Mouse (Mus musculus): ENCODE data around the gene Stom. TPM values are rescaled to one million over a fixed set of nuclear protein-coding genes. Genes with fewer than 3 reads are reported as not detected.

Gene Stom
- total and polyA plus RNA-seq, 3 experiments: 75.6 to 87.5 (median 82.4) TPM

GRCm38 (mm10) chr2:35367629-35368028 is 30.9 kb upstream of the Stom start, which contains the start of gene 4930568D16Rik:
Gene 4930568D16Rik, minus strand, starts transcription at chr2:35367729.
- DNase-seq: no peak
- WGBS: 43% methylated on average over 2 of the region's 2 CpGs
- Histone ChIP-seq H3K4me3 (no peak within 1 kb of the TSS), H3K27me3 (ENCODE audit: control insufficient read depth, insufficient read depth, low read length) (no peaks in the 10 kb centered on the region), H3K27ac (no peak within 1 kb of the TSS), H3K36me3 (ENCODE audit: control insufficient read depth, insufficient read depth, low read length) (no peaks in the 10 kb centered on the region), H3K79me2 (replicated peaks; ENCODE audit: control insufficient read depth, insufficient read depth, low read length) (no peaks in the 10 kb centered on the region), H3K4me1 (ENCODE audit: control insufficient read depth, insufficient read depth, low read length) (no peaks in the 10 kb centered on the region), H3K9ac (ENCODE audit: low read depth, low read length) (no peak within 1 kb of the TSS)
- intact Hi-C loops (cut with DNase I): no loop called here
- TF ChIP-seq EP300 (IDR thresholded peaks at IDR 0.05; ENCODE audit: insufficient read depth, low read depth, low read length) (no peak), POLR2A (IDR thresholded peaks at IDR 0.05; ENCODE audit: insufficient read depth, low read depth, low read length) (no peak), CTCF (IDR thresholded peaks at IDR 0.05) (no peak)

- Histone ChIP-seq H3K27ac (no peak overlapping the region), H3K4me1 (ENCODE audit: control insufficient read depth, insufficient read depth, low read length) (no peaks in the 10 kb centered on the region), H3K27me3 (ENCODE audit: control insufficient read depth, insufficient read depth, low read length) (no peaks in the 10 kb centered on the region), H3K4me3 (no peak overlapping the region), H3K79me2 (replicated peaks; ENCODE audit: control insufficient read depth, insufficient read depth, low read length) (no peaks in the 10 kb centered on the region), H3K36me3 (ENCODE audit: control insufficient read depth, insufficient read depth, low read length) (no peaks in the 10 kb centered on the region), H3K9ac (ENCODE audit: low read depth, low read length) (no peak overlapping the region)
- no peak for DNase-seq
- peak; percentile 80 for TF ChIP-seq CTCF (IDR thresholded peaks at IDR 0.05)
- TF ChIP-seq EP300 (IDR thresholded peaks at IDR 0.05; ENCODE audit: insufficient read depth, low read depth, low read length): no peak
- no peak for TF ChIP-seq POLR2A (IDR thresholded peaks at IDR 0.05; ENCODE audit: insufficient read depth, low read depth, low read length)
- WGBS: 33% methylated on average over 5 of the region's 5 CpGs
- intact Hi-C loops (cut with DNase I): loop anchor here (1.0 to 2.0 kb wide), 2 partner anchors 32 to 51 kb away; no protein-coding TSS in a partner anchor
Observed at GRCm38 (mm10) chr2:35349184-35349583, 12.4 kb upstream of the Stom start.

- WGBS: 54% methylated on average over 2 of the region's 2 CpGs
- no peaks in the 10 kb centered on the region for H3K27me3 ChIP-seq (ENCODE audit: control insufficient read depth, insufficient read depth, low read length)
- H3K9ac ChIP-seq (ENCODE audit: low read depth, low read length): no peak overlapping the region
- H3K4me3 ChIP-seq: no peak overlapping the region
- no peaks in the 10 kb centered on the region for H3K36me3 ChIP-seq (ENCODE audit: control insufficient read depth, insufficient read depth, low read length)
- H3K4me1 ChIP-seq (ENCODE audit: control insufficient read depth, insufficient read depth, low read length): no peaks in the 10 kb centered on the region
- no peak for DNase-seq
- no peak overlapping the region for H3K27ac ChIP-seq
- TF ChIP-seq CTCF (IDR thresholded peaks at IDR 0.05): no peak
- H3K79me2 ChIP-seq (replicated peaks; ENCODE audit: control insufficient read depth, insufficient read depth, low read length): no peaks in the 10 kb centered on the region
- intact Hi-C loops (cut with DNase I): no loop called here
Observed at GRCm38 (mm10) chr2:35345984-35346383, 9.2 kb upstream of the Stom start.

- WGBS: 39% methylated on average over 3 of the region's 3 CpGs
- peaks cover 5% of the 10 kb centered on the region for H3K4me1 ChIP-seq (ENCODE audit: control insufficient read depth, insufficient read depth, low read length)
- intact Hi-C loops (cut with DNase I): no loop called here
- DNase-seq: no peak
- H3K79me2 ChIP-seq (replicated peaks; ENCODE audit: control insufficient read depth, insufficient read depth, low read length): no peaks in the 10 kb centered on the region
- H3K9ac ChIP-seq (ENCODE audit: low read depth, low read length): no peak overlapping the region
- no peaks in the 10 kb centered on the region for H3K27me3 ChIP-seq (ENCODE audit: control insufficient read depth, insufficient read depth, low read length)
- TF ChIP-seq CTCF (IDR thresholded peaks at IDR 0.05): no peak
- no peak for TF ChIP-seq EP300 (IDR thresholded peaks at IDR 0.05; ENCODE audit: insufficient read depth, low read depth, low read length)
- no peak for TF ChIP-seq POLR2A (IDR thresholded peaks at IDR 0.05; ENCODE audit: insufficient read depth, low read depth, low read length)
- no peak overlapping the region for H3K27ac ChIP-seq
- H3K4me3 ChIP-seq: no peak overlapping the region
- peaks cover 4% of the 10 kb centered on the region; the same call in 1 of the 2 replicates for H3K36me3 ChIP-seq (ENCODE audit: control insufficient read depth, insufficient read depth, low read length)
Observed at GRCm38 (mm10) chr2:35342605-35343004, 5.8 kb upstream of the Stom start.

GRCm38 (mm10) chr2:35338707-35339106 is 1.9 kb upstream of the Stom start:
- Histone ChIP-seq H3K27me3 (ENCODE audit: control insufficient read depth, insufficient read depth, low read length) (no peaks in the 10 kb centered on the region), H3K36me3 (ENCODE audit: control insufficient read depth, insufficient read depth, low read length) (peaks cover 4% of the 10 kb centered on the region), H3K9ac (ENCODE audit: low read depth, low read length) (no peak overlapping the region), H3K4me3 (no peak overlapping the region), H3K79me2 (replicated peaks; ENCODE audit: control insufficient read depth, insufficient read depth, low read length) (no peaks in the 10 kb centered on the region), H3K27ac (peak overlapping the region; percentile 94), H3K4me1 (ENCODE audit: control insufficient read depth, insufficient read depth, low read length) (peaks cover 11% of the 10 kb centered on the region)
- 25% methylated on average over 6 of the region's 6 CpGs for WGBS
- DNase-seq: peak; percentile 65 to 72
- intact Hi-C loops (cut with DNase I): loop anchor here (5.0 kb wide), 1 partner anchor 136 kb away; the partner anchor contains the start of gene Rab14
- TF ChIP-seq POLR2A (IDR thresholded peaks at IDR 0.05; ENCODE audit: insufficient read depth, low read depth, low read length) (no peak), CTCF (IDR thresholded peaks at IDR 0.05) (no peak), EP300 (IDR thresholded peaks at IDR 0.05; ENCODE audit: insufficient read depth, low read depth, low read length) (no peak)

GRCm38 (mm10) chr2:35338036-35338435 is 1.3 kb upstream of the Stom start:
- no peak overlapping the region for H3K4me3 ChIP-seq

More at GRCm38 (mm10) chr2:35338036-35338435, 1.3 kb upstream of the Stom start:
- H3K9ac ChIP-seq (ENCODE audit: low read depth, low read length): no peak overlapping the region
- H3K27me3 ChIP-seq (ENCODE audit: control insufficient read depth, insufficient read depth, low read length): no peaks in the 10 kb centered on the region
- H3K36me3 ChIP-seq (ENCODE audit: control insufficient read depth, insufficient read depth, low read length): peaks cover 4% of the 10 kb centered on the region
- intact Hi-C loops (cut with DNase I): loop anchor here (5.0 kb wide), 1 partner anchor 136 kb away; the partner anchor contains the start of gene Rab14
- H3K27ac ChIP-seq: peak overlapping the region; percentile 94
- no peak for TF ChIP-seq EP300 (IDR thresholded peaks at IDR 0.05; ENCODE audit: insufficient read depth, low read depth, low read length)
- no peak for TF ChIP-seq POLR2A (IDR thresholded peaks at IDR 0.05; ENCODE audit: insufficient read depth, low read depth, low read length)
- TF ChIP-seq CTCF (IDR thresholded peaks at IDR 0.05): no peak
- 33% methylated on average over 1 of the region's 1 CpGs for WGBS
- no peak for DNase-seq
- H3K4me1 ChIP-seq (ENCODE audit: control insufficient read depth, insufficient read depth, low read length): peaks cover 11% of the 10 kb centered on the region
- H3K79me2 ChIP-seq (replicated peaks; ENCODE audit: control insufficient read depth, insufficient read depth, low read length): no peaks in the 10 kb centered on the region; the same call in 1 of the 2 replicates
